Mouse (Mus musculus): ENCODE data around the gene Selplg. TPM values are rescaled to one million over a fixed set of nuclear protein-coding genes. Genes with fewer than 3 reads are reported as not detected.

The Selplg gene
- total RNA-seq, 2 experiments from 2014 or later, result 2.5 to 4.1 TPM

Other genes starting within 250 kb of the Selplg start
- 10 to 100 TPM; 15.3 to 24.4 TPM for gene Cmklr1, start 182.2 kb downstream of the Selplg start, total RNA-seq (2021)
- gene 1700069L16Rik, start 107.9 kb downstream of the Selplg start, total RNA-seq (2021), result not detected
- gene Ficd, start 96.8 kb downstream of the Selplg start, total RNA-seq (2021), result 10 to 100 TPM; 12.7 to 15.2 TPM
- 10 to 100 TPM; 30.0 to 33.3 TPM for gene Sart3, start 60.1 kb downstream of the Selplg start, total RNA-seq (2021)
- gene Iscu, start 59.9 kb downstream of the Selplg start, total RNA-seq (2021), result 100 to 1,000 TPM; 612 to 984 TPM
- 10 to 100 TPM in 1 of 2 experiments, 1 to 10 TPM in 1; 9.3 to 14.1 TPM for gene Tmem119, start 32.1 kb downstream of the Selplg start, total RNA-seq (2021)
- gene Coro1c, start 76.1 kb upstream of the Selplg start, total RNA-seq (2021), result 10 to 100 TPM; 47.9 to 60.1 TPM
- gene Ssh1, start 161.2 kb upstream of the Selplg start, total RNA-seq (2021), result 10 to 100 TPM; 16.5 to 18.8 TPM
- not detected for gene Dao, start 171.1 kb upstream of the Selplg start, total RNA-seq (2021)
- gene Usp30, start 232.8 kb upstream of the Selplg start, total RNA-seq (2021), result 10 to 100 TPM; 30.9 to 34.9 TPM